Mouse (Mus musculus) thymus, adult 2 months (tissue): Measurements from ENCODE around the gene C5ar2. TPM values are rescaled to one million over a fixed set of nuclear protein-coding genes. Genes with fewer than 3 reads are reported as not detected.
A peak's percentile ranks its signal among the peaks of the same experiment; 100 is the strongest.

Experiments used
- DNase-seq: peaks from one replicate; pipeline ENCODE4 v3.0.0; 2021
- H3K27ac ChIP-seq: fragments of 200-500 bp; 2 replicates; pipeline ENCODE4 v1.5.1; 2012; ENCODE audit warnings: low read length, control low read depth; ENCODE audit not compliant: control insufficient read depth, insufficient read depth
- H3K27me3 ChIP-seq: fragments of 200-500 bp; 2 replicates; pipeline ENCODE4 v1.6.1; 2012; ENCODE audit warnings: mild to moderate bottlenecking, low read length, moderate library complexity, mixed read lengths; ENCODE audit not compliant: control insufficient read depth, insufficient read depth
- H3K36me3 ChIP-seq: fragments of 200-500 bp; 2 replicates; pipeline ENCODE4 v1.6.1; 2012; ENCODE audit warnings: mild to moderate bottlenecking, low read length, moderate library complexity; ENCODE audit not compliant: control insufficient read depth, insufficient read depth
- H3K4me1 ChIP-seq: fragments of 200-500 bp; replicated peaks from 2 replicates; pipeline ENCODE4 v1.6.1; 2012; ENCODE audit warnings: low read length; ENCODE audit not compliant: control insufficient read depth, insufficient read depth
- H3K4me3 ChIP-seq: fragments of 200-500 bp; 2 replicates; pipeline ENCODE4 v1.5.1; 2012; ENCODE audit warnings: mild to moderate bottlenecking, low read length, control low read depth, moderate library complexity; ENCODE audit not compliant: control insufficient read depth, insufficient read depth
- CTCF ChIP-seq: fragments of 200-500 bp; IDR thresholded peaks from 2 replicates; pipeline ENCODE4 v1.5.1; 2012; ENCODE audit warnings: mild to moderate bottlenecking, control low read depth, low read length, moderate library complexity, borderline replicate concordance; ENCODE audit not compliant: control insufficient read depth, poor library complexity, insufficient read depth; ENCODE audit errors: extremely low read depth
- POLR2A ChIP-seq: fragments of 200-500 bp; IDR thresholded peaks from 2 replicates; pipeline ENCODE4 v1.6.1; 2012; ENCODE audit warnings: mild to moderate bottlenecking, low read length, control low read depth, moderate library complexity; ENCODE audit not compliant: control insufficient read depth, poor library complexity, insufficient read depth; ENCODE audit errors: extremely low read depth
- WGBS: fragments of 180-500 bp; shearing (Covaris S2); methylation state at CpG from one replicate; pipeline ENCODE4 v1.1.7; 2018; 5-methylcytosine and 5-hydroxymethylcytosine counted together
- polyA plus RNA-seq: library from polyadenylated mRNA; depleted of rRNA; stranded (reverse); fragments of >200 nt; gene quantifications from 2 replicates; pipeline ENCODE4 v1.2.3, GENCODE M21; 2012; rRNA removed

C5ar2 gene
- polyA plus RNA-seq: 0.26 and 0.46 TPM in 2 replicates

GRCm38 (mm10) chr7:16244067-16244466, at the start of gene C5ar2:
Gene C5ar2 (minus strand): TSS chr7:16244154.
- H3K36me3 ChIP-seq: no peaks in the 10 kb centered on the region
- WGBS: 67% methylated on average over 5 of the region's 5 CpGs
- H3K4me3 ChIP-seq: no peak within 1 kb of the TSS
- no peak within 1 kb of the TSS for H3K27ac ChIP-seq
- DNase-seq: no peak
- H3K4me1 ChIP-seq: no peaks in the 10 kb centered on the region
- H3K27me3 ChIP-seq: no peaks in the 10 kb centered on the region
- TF ChIP-seq CTCF: no peak

DNA sequence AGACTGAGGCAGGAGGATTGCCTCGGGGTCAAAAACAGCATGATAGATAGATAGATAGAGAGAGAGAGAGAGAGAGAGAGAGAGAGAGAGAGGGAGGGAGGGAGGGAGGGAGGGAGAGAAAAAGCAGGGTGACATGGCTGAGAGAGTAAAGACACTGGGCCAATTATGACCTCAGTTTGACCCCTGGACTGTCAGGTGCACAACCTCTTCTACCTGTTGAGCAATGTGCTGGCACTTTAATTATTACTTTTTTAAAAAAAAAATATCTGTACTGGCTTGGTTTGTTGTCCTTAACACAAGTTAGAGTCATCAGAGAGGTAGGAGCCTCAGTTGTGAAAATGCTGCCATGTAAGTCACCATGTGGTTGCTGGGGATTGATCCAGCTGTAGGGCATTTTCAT, 43.8 kb upstream of the C5ar2 start:
- WGBS: 68% methylated on average over 1 of the region's 1 CpGs
- Histone ChIP-seq H3K4me1 (peaks cover 12% of the 10 kb centered on the region), H3K27ac (no peak overlapping the region), H3K36me3 (peaks cover 13% of the 10 kb centered on the region), H3K4me3 (no peak overlapping the region), H3K27me3 (no peaks in the 10 kb centered on the region)
- TF ChIP-seq CTCF: no peak
- no peak for TF ChIP-seq POLR2A
- DNase-seq: no peak

- Histone ChIP-seq H3K36me3 (peaks cover 17% of the 10 kb centered on the region), H3K27ac (no peak overlapping the region), H3K4me1 (peaks cover 12% of the 10 kb centered on the region), H3K4me3 (no peak overlapping the region), H3K27me3 (no peaks in the 10 kb centered on the region)
- 69% methylated on average over 2 of the region's 2 CpGs for WGBS
- no peak for DNase-seq
- TF ChIP-seq CTCF: no peak
- no peak for TF ChIP-seq POLR2A
These were observed 43.1 kb upstream of the C5ar2 start for GRCm38 (mm10) chr7:16287016-16287415.

- peak; percentile 99 for DNase-seq
- Histone ChIP-seq H3K4me1 (peaks cover 12% of the 10 kb centered on the region), H3K4me3 (peak within 1 kb of the TSS; percentile 57), H3K27ac (peak within 1 kb of the TSS; percentile 42; the same call in 1 of the 2 replicates), H3K36me3 (peaks cover 18% of the 10 kb centered on the region), H3K27me3 (no peaks in the 10 kb centered on the region)
- under 1% methylated on average over 66 of the region's 70 CpGs for WGBS
- peak; percentile 51; the same call in 1 of the 2 replicates for TF ChIP-seq POLR2A
- TF ChIP-seq CTCF: no peak
These were observed 42.3 kb upstream of the C5ar2 start, which contains the start of gene Ccdc9 for GRCm38 (mm10) chr7:16286026-16286961. Gene Ccdc9 (minus strand): TSS chr7:16286795.

GRCm38 (mm10) chr7:16285450-16286025, 41.6 kb upstream of the C5ar2 start:
- peaks cover 21% of the 10 kb centered on the region for H3K36me3 ChIP-seq
- no peaks in the 10 kb centered on the region for H3K27me3 ChIP-seq
- peaks cover 12% of the 10 kb centered on the region for H3K4me1 ChIP-seq
- peak overlapping the region; percentile 57 for H3K4me3 ChIP-seq
- TF ChIP-seq POLR2A (no peak), CTCF (no peak)
- H3K27ac ChIP-seq: peak overlapping the region; percentile 6; the same call in 1 of the 2 replicates
- WGBS: 3% methylated on average over 14 of the region's 14 CpGs
- DNase-seq: peak; percentile 63

DNA sequence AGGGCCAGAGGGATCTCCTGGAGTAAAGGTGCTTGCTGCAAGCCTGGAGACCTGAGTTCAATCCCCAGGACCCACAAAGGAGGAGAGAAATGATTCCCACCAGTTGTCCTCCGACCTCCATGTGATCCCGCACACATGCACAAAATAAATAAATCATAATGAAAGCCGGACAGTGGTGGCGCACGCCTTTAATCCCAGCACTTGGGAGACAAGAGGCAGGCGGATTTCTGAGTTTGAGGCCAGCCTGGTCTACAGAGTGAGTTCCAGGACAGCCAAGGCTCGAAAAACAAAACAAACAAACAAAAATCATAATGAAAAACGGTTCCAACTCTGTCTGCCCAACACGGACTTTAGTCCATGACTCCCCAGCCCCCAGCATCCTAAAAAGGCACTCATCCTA, 41.0 kb upstream of the C5ar2 start:
- Histone ChIP-seq H3K27me3 (no peaks in the 10 kb centered on the region), H3K27ac (no peak overlapping the region), H3K4me3 (no peak overlapping the region), H3K4me1 (peaks cover 12% of the 10 kb centered on the region), H3K36me3 (peaks cover 21% of the 10 kb centered on the region)
- TF ChIP-seq POLR2A: no peak
- no peak for TF ChIP-seq CTCF
- no peak for DNase-seq
- WGBS: 82% methylated on average over 9 of the region's 9 CpGs
